Mouse (Mus musculus) olfactory bulb, adult 2 months (tissue): Measurements from ENCODE around the gene Tsc22d2.

ENCODE experiments used
- CTCF ChIP-seq: fragments of 200-500 bp; IDR thresholded peaks from 2 replicates; pipeline ENCODE4 v1.5.1; 2012; ENCODE audit warnings: low read depth, mild to moderate bottlenecking, low read length, moderate library complexity; ENCODE audit not compliant: insufficient read depth
- POLR2A ChIP-seq: fragments of 200-500 bp; IDR thresholded peaks from 2 replicates; pipeline ENCODE4 v1.6.1; 2012; ENCODE audit warnings: mild to moderate bottlenecking, low read depth, low read length, moderate library complexity; ENCODE audit not compliant: insufficient read depth

GRCm38 (mm10) chr3:58511581-58511980 is 97.1 kb downstream of the Tsc22d2 start:
- no peak for TF ChIP-seq POLR2A
- no peak for TF ChIP-seq CTCF
